Mouse (Mus musculus): ENCODE data around the gene Ttc4. TPM values are rescaled to one million over a fixed set of nuclear protein-coding genes. Genes with fewer than 3 reads are reported as not detected.

Ttc4 gene
- 29.4 TPM for polyA plus RNA-seq (2014; fragmentation: Illumina TruSeq; extraction: RNeasy Lipid Tissue Mini Kit (QIAGEN cat#74804))

GRCm38 (mm10) chr4:106678442-106679118 is at the start of gene Ttc4:
Ttc4 (minus strand) TSS chr4:106678944.

GRCm38 (mm10) chr4:106650833-106651527 is 27.8 kb downstream of the Ttc4 start, which contains the start of gene Pars2:
Pars2 (plus strand) TSS chr4:106651069.

GRCm38 (mm10) chr4:106622030-106622493 is 56.7 kb downstream of the Ttc4 start, which contains the start of gene Ttc22:
Ttc22 (plus strand) TSS chr4:106622432.

GRCm38 (mm10) chr4:106617056-106617455 is 61.7 kb downstream of the Ttc4 start, which contains the start of gene Lexm:
Lexm (minus strand) TSS chr4:106617241.

Other genes with a start within 250 kb of the Ttc4 start
- gene Pcsk9, start 214.6 kb downstream of the Ttc4 start, polyA plus RNA-seq (2014; fragmentation: Illumina TruSeq; extraction: RNeasy Lipid Tissue Mini Kit (QIAGEN cat#74804)): not detected
- gene Bsnd, start 186.7 kb downstream of the Ttc4 start, polyA plus RNA-seq (2014; fragmentation: Illumina TruSeq; extraction: RNeasy Lipid Tissue Mini Kit (QIAGEN cat#74804)): not detected
- gene Dhcr24, start 117.9 kb downstream of the Ttc4 start, polyA plus RNA-seq (2014; fragmentation: Illumina TruSeq; extraction: RNeasy Lipid Tissue Mini Kit (QIAGEN cat#74804)): 3.9 TPM
- not detected for gene Lexm, start 61.7 kb downstream of the Ttc4 start, polyA plus RNA-seq (2014; fragmentation: Illumina TruSeq; extraction: RNeasy Lipid Tissue Mini Kit (QIAGEN cat#74804))
- gene Ttc22, start 56.5 kb downstream of the Ttc4 start, polyA plus RNA-seq (2014; fragmentation: Illumina TruSeq; extraction: RNeasy Lipid Tissue Mini Kit (QIAGEN cat#74804)): not detected
- gene Pars2, start 27.9 kb downstream of the Ttc4 start, polyA plus RNA-seq (2014; fragmentation: Illumina TruSeq; extraction: RNeasy Lipid Tissue Mini Kit (QIAGEN cat#74804)): 1.6 TPM
- not detected for gene Mroh7, start 52.0 kb upstream of the Ttc4 start, polyA plus RNA-seq (2014; fragmentation: Illumina TruSeq; extraction: RNeasy Lipid Tissue Mini Kit (QIAGEN cat#74804))
- gene Fam151a, start 54.9 kb upstream of the Ttc4 start, polyA plus RNA-seq (2014; fragmentation: Illumina TruSeq; extraction: RNeasy Lipid Tissue Mini Kit (QIAGEN cat#74804)): not detected
- 1.7 TPM for gene Acot11, start 126.1 kb upstream of the Ttc4 start, polyA plus RNA-seq (2014; fragmentation: Illumina TruSeq; extraction: RNeasy Lipid Tissue Mini Kit (QIAGEN cat#74804))
- 119 TPM for gene Ssbp3, start 231.8 kb upstream of the Ttc4 start, polyA plus RNA-seq (2014; fragmentation: Illumina TruSeq; extraction: RNeasy Lipid Tissue Mini Kit (QIAGEN cat#74804))